Mouse (Mus musculus): Measurements from ENCODE around the gene Stat6.

GRCm38 (mm10) chr10:127652906-127653638, 10.3 kb downstream of the Stat6 start:
- TF ChIP-seq CTCF (IDR thresholded peaks at IDR 0.05; ENCODE audit: insufficient read depth, low read length) (no peak), POLR2A (IDR thresholded peaks at IDR 0.05; ENCODE audit: borderline replicate concordance, extremely low read depth, low read depth, low read length) (peak; percentile 22; the same call in 1 of the 2 replicates)

All from lung, adult 2 months (tissue).